Mouse (Mus musculus): Measurements from ENCODE around the gene Ube2r2.

- TF ChIP-seq CTCF (conservative IDR thresholded peaks at IDR 0.05; ENCODE audit: low read length) (peak; percentile 14), POU5F1 (IDR thresholded peaks at IDR 0.05; ENCODE audit: borderline replicate concordance, low read length) (no peak), NANOG (IDR thresholded peaks at IDR 0.05; ENCODE audit: borderline replicate concordance, low read length) (no peak)
These were observed 14.3 kb downstream of the Ube2r2 start for GRCm38 (mm10) chr4:41149891-41150290.
